ENCODE assay signal across 12 mouse cellular contexts in genomic region chr15:83639160-83639559, GRCm38 (mm10). TPM values are rescaled to one million over a fixed set of nuclear protein-coding genes. Genes with fewer than 3 reads are reported as not detected.
DNase-seq lines count a peak whose midpoint lies in the region; ATAC-seq and TF ChIP-seq lines count a peak whose summit lies in the region.
"Had no signal": no experiment of that assay in that cellular context is flagged by ENCODE, and none has a peak within 500 bp of the region (broad histone marks: within the 10 kb centered on the region; RNA-seq: fewer than 3 reads in every experiment).

No protein-coding gene starts in this region.

- no peaks in the 10 kb centered on the region for H3K27me3 ChIP-seq in stomach, embryonic 14.5 days (ENCODE audit: control insufficient read depth, insufficient read depth, low read length)
- H3K27me3 ChIP-seq in stomach, postnatal 0 days (ENCODE audit: control insufficient read depth, insufficient read depth, low read length) = no peaks in the 10 kb centered on the region
- peaks cover 13% of the 10 kb centered on the region; the same call in 1 of the 2 replicates for H3K27me3 ChIP-seq in heart, embryonic 10.5 days (ENCODE audit: insufficient read depth, poor library complexity, severe bottlenecking)
- no peaks in the 10 kb centered on the region for H3K27me3 ChIP-seq in limb, embryonic 14.5 days (ENCODE audit: control insufficient read depth, insufficient read depth, low read length)

- no peak for TF ChIP-seq POLR2A in limb, embryonic 14.5 days (IDR thresholded peaks at IDR 0.05; ENCODE audit: borderline replicate concordance, extremely low read depth, insufficient read depth, insufficient read length)

- TF ChIP-seq EP300 in stomach, postnatal 0 days (optimal IDR thresholded peaks at IDR 0.05) = no peak

- H3K9ac ChIP-seq in stomach, embryonic 14.5 days (replicated peaks; ENCODE audit: low read depth, low read length) = no peak overlapping the region
- no peak overlapping the region for H3K9ac ChIP-seq in stomach, postnatal 0 days (ENCODE audit: low read length)
- no peak overlapping the region for H3K9ac ChIP-seq in limb, embryonic 14.5 days (ENCODE audit: low read depth, low read length, severe bottlenecking)

- ATAC-seq in stomach, embryonic 14.5 days (ENCODE audit: insufficient number of reproducible peaks, insufficient read depth, low FRiP score, low read depth) = peak; percentile 55; the same call in 1 of the 2 replicates
- ATAC-seq in stomach, postnatal 0 days (ENCODE audit: low FRiP score, low TSS enrichment) = no peak
- peak; percentile 48; the same call in 1 of the 2 replicates for ATAC-seq in limb, embryonic 14.5 days (ENCODE audit: low FRiP score, low read depth)

- WGBS in stomach, embryonic 14.5 days = 23% methylated on average over 3 of the region's 3 CpGs
- 40% methylated on average over 3 of the region's 3 CpGs for WGBS in stomach, postnatal 0 days
- WGBS in heart, embryonic 10.5 days = 24% methylated on average over 3 of the region's 3 CpGs
- WGBS in limb, embryonic 14.5 days = 13% methylated on average over 3 of the region's 3 CpGs

- H3K4me2 ChIP-seq in stomach, embryonic 14.5 days (replicated peaks; ENCODE audit: low read depth, low read length) = no peak overlapping the region
- no peak overlapping the region for H3K4me2 ChIP-seq in stomach, postnatal 0 days (replicated peaks; ENCODE audit: low read depth)
- H3K4me2 ChIP-seq in limb, embryonic 14.5 days (replicated peaks; ENCODE audit: low read depth, low read length, severe bottlenecking) = no peak overlapping the region

- no peaks in the 10 kb centered on the region for H3K9me3 ChIP-seq in stomach, embryonic 14.5 days (ENCODE audit: control insufficient read depth, low read depth, low read length)
- H3K9me3 ChIP-seq in stomach, postnatal 0 days (ENCODE audit: control insufficient read depth, low read length) = no peaks in the 10 kb centered on the region
- H3K9me3 ChIP-seq in heart, embryonic 10.5 days = no peaks in the 10 kb centered on the region
- H3K9me3 ChIP-seq in limb, embryonic 14.5 days (ENCODE audit: control insufficient read depth, low read length) = no peaks in the 10 kb centered on the region

- H3K4me3 ChIP-seq in stomach, embryonic 14.5 days (ENCODE audit: low read depth, low read length) = no peak overlapping the region
- no peak overlapping the region for H3K4me3 ChIP-seq in stomach, postnatal 0 days (ENCODE audit: low read depth, low read length)
- H3K4me3 ChIP-seq in heart, embryonic 10.5 days = no peak overlapping the region
- no peak overlapping the region for H3K4me3 ChIP-seq in limb, embryonic 14.5 days (replicated peaks; ENCODE audit: low read length)
- H3K4me3 ChIP-seq: heart, adult 2 months had no signal

- peaks cover 8% of the 10 kb centered on the region; the same call in 1 of the 2 replicates for H3K4me1 ChIP-seq in stomach, embryonic 14.5 days (ENCODE audit: control insufficient read depth, insufficient read depth, low read length)
- H3K4me1 ChIP-seq in stomach, postnatal 0 days (replicated peaks; ENCODE audit: control insufficient read depth, insufficient read depth) = no peaks in the 10 kb centered on the region
- peaks cover 66% of the 10 kb centered on the region for H3K4me1 ChIP-seq in heart, embryonic 10.5 days
- H3K4me1 ChIP-seq in limb, embryonic 14.5 days (ENCODE audit: control insufficient read depth, insufficient read depth, low read length) = peaks cover 13% of the 10 kb centered on the region

- no peaks in the 10 kb centered on the region for H3K36me3 ChIP-seq in stomach, embryonic 14.5 days (ENCODE audit: control insufficient read depth, insufficient read depth, low read length)
- H3K36me3 ChIP-seq in stomach, postnatal 0 days (ENCODE audit: control insufficient read depth, insufficient read depth, low read length) = no peaks in the 10 kb centered on the region
- H3K36me3 ChIP-seq in heart, embryonic 10.5 days = no peaks in the 10 kb centered on the region
- H3K36me3 ChIP-seq in limb, embryonic 14.5 days (ENCODE audit: control insufficient read depth, insufficient read depth, low read length) = no peaks in the 10 kb centered on the region

- TF ChIP-seq CTCF in stomach, postnatal 0 days (IDR thresholded peaks at IDR 0.05; ENCODE audit: low read depth) = no peak

- H3K27ac ChIP-seq in stomach, embryonic 14.5 days (ENCODE audit: low read length) = 0 out of 2 replicates have a peak overlapping the region, but pooled peaks have one; percentile 18
- no peak overlapping the region for H3K27ac ChIP-seq in stomach, postnatal 0 days (replicated peaks)
- H3K27ac ChIP-seq in heart, embryonic 10.5 days = peak overlapping the region; percentile 67; the same call in 1 of the 2 replicates
- no peak overlapping the region for H3K27ac ChIP-seq in limb, embryonic 14.5 days (replicated peaks; ENCODE audit: low read depth, low read length)
- H3K27ac ChIP-seq: heart, adult 2 months had no signal

- DNase-seq in stomach, postnatal 0 days (ENCODE audit: low spot score) = no peak
- peak; percentile 90 for DNase-seq in heart, embryonic 10.5 days (ENCODE audit: low spot score)
- peak; percentile 48 for DNase-seq in limb, embryonic 14.5 days (ENCODE audit: low spot score)
- peak; percentile 70 for DNase-seq in yolk sac, embryonic 10.5 days (ENCODE audit: low spot score)
- DNase-seq in layer of hippocampus, postnatal 25 days (ENCODE audit: extremely low spot score in 1 of 2, low spot score in 1 of 2) = no peak
- DNase-seq in layer of hippocampus, adult 8-10 months (ENCODE audit: low spot score in 2 of 2) = no peak
- no peak for DNase-seq in urinary bladder, postnatal 14 days (ENCODE audit: low spot score)
- DNase-seq: cerebellum, adult 11-12 months; right cerebral cortex, postnatal 4 days; thymus, postnatal 36 days had no signal

RNA-seq across cellular contexts. Expression of gene Ttll12, which starts 44.2 kb away (rescaled TPM):
- 37.5 and 40.3 TPM in 2 replicates for polyA plus RNA-seq in stomach, embryonic 14.5 days (2014; fragmentation: Nextera tagmentation; extraction: Ambion mirVana)
- 17.3 and 17.6 TPM in 2 replicates for polyA plus RNA-seq in stomach, postnatal 0 days (2015; fragmentation: Nextera tagmentation; extraction: Ambion mirVana)
- polyA plus RNA-seq in heart, embryonic 10.5 days (2016; fragmentation: Nextera tagmentation; extraction: Ambion mirVana) = 39.7 and 44.0 TPM in 2 replicates
- 35.1 and 46.2 TPM in 2 replicates for polyA plus RNA-seq in limb, embryonic 14.5 days (2012; rRNA removed)
- polyA plus RNA-seq in limb, embryonic 14.5 days (2014; fragmentation: Nextera tagmentation; extraction: Ambion mirVana) = 35.6 and 37.8 TPM in 2 replicates
- 10 to 100 TPM; 13.2 to 13.5 TPM for total RNA-seq in layer of hippocampus, postnatal 25 days (2021)
- total RNA-seq in layer of hippocampus, adult 8-10 months (2022) = 10 to 100 TPM in 3 of 4 experiments, 1 to 10 TPM in 1; 9.5 to 13.3 (median 11.7) TPM

Comparison
In these comparisons a context has a peak if more than half of its experiments do, and no peak if none do; other contexts are left out.
1. H3K27ac ChIP-seq: peak in stomach, embryonic 14.5 days (single experiment) and heart, embryonic 10.5 days (single experiment); none in stomach, postnatal 0 days (single experiment) and limb, embryonic 14.5 days (single experiment).
2. DNase-seq: peak in heart, embryonic 10.5 days (single experiment), limb, embryonic 14.5 days (single experiment) and yolk sac, embryonic 10.5 days (single experiment); none in stomach, postnatal 0 days (single experiment), layer of hippocampus, postnatal 25 days (0 of 2), layer of hippocampus, adult 8-10 months (0 of 2) and urinary bladder, postnatal 14 days (single experiment).